Mouse (Mus musculus) layer of hippocampus, adult 11-12 months (tissue): ENCODE results near the gene Dck.
"Not testable (repeated sequence)": the region's sequence is repeated elsewhere in the genome, so short reads cannot be mapped to it uniquely, and the experiment has no call there.

ENCODE experiments used
- DNase-seq: peaks from one replicate; pipeline ENCODE4 v3.0.0; 2022; ENCODE audit warnings: low spot score

The Dck gene

GRCm38 (mm10) chr5:88764987-88765481, at the start of gene Dck:
Dck (plus strand) TSS chr5:88764996.
- peak; percentile 97 for DNase-seq

- no peak for DNase-seq
Observed at GRCm38 (mm10) chr5:88716983-88717382, 47.8 kb upstream of the Dck start.

GRCm38 (mm10) chr5:88720116-88721002, 44.4 kb upstream of the Dck start, which contains the start of gene Mob1b:
Mob1b (plus strand) TSS chr5:88720855.
- DNase-seq: peak; percentile 97

- DNase-seq: no peak
Observed at GRCm38 (mm10) chr5:88721003-88721475, 43.8 kb upstream of the Dck start.

GRCm38 (mm10) chr5:88721565-88722212, 43.1 kb upstream of the Dck start:
- DNase-seq: no peak

GRCm38 (mm10) chr5:88722213-88722600, 42.6 kb upstream of the Dck start:
- peak; percentile 19 for DNase-seq

- no peak for DNase-seq
Observed at GRCm38 (mm10) chr5:88724030-88724429, 40.8 kb upstream of the Dck start.

- no peak for DNase-seq
Observed at GRCm38 (mm10) chr5:88727593-88728144, 37.1 kb upstream of the Dck start.

GRCm38 (mm10) chr5:88734786-88735185, 30.0 kb upstream of the Dck start:
- no peak for DNase-seq

- DNase-seq: not testable (repeated sequence)
Observed at GRCm38 (mm10) chr5:88741065-88741464, 23.7 kb upstream of the Dck start.

GRCm38 (mm10) chr5:88747774-88748173, 17.0 kb upstream of the Dck start:
- no peak for DNase-seq

GRCm38 (mm10) chr5:88753199-88753598, 11.6 kb upstream of the Dck start:
- no peak for DNase-seq

- DNase-seq: no peak
Observed at GRCm38 (mm10) chr5:88762611-88763010, 2.2 kb upstream of the Dck start.

GRCm38 (mm10) chr5:88764430-88764986, 288 bp upstream of the Dck start:
- no peak for DNase-seq

- no peak for DNase-seq
Observed at GRCm38 (mm10) chr5:88765587-88765986, 791 bp downstream of the Dck start.

GRCm38 (mm10) chr5:88766121-88766520, 1.3 kb downstream of the Dck start:
- no peak for DNase-seq

GRCm38 (mm10) chr5:88766863-88767262, 2.1 kb downstream of the Dck start:
- DNase-seq: no peak

- DNase-seq: no peak
Observed at GRCm38 (mm10) chr5:88768201-88768600, 3.4 kb downstream of the Dck start.

- no peak for DNase-seq
Observed at GRCm38 (mm10) chr5:88782072-88782765, 17.4 kb downstream of the Dck start.

GRCm38 (mm10) chr5:88785059-88785458, 20.3 kb downstream of the Dck start:
- no peak for DNase-seq

GRCm38 (mm10) chr5:88790675-88791074, 25.9 kb downstream of the Dck start:
- DNase-seq: no peak
